Mouse (Mus musculus): ENCODE measurements around the gene Ovol3. TPM values are rescaled to one million over a fixed set of nuclear protein-coding genes. Genes with fewer than 3 reads are reported as not detected.
"Not testable (repeated sequence)": the region's sequence is repeated elsewhere in the genome, so short reads cannot be mapped to it uniquely, and the experiment has no call there.

The Ovol3 gene
- not detected for total RNA-seq (2022)

DNA sequence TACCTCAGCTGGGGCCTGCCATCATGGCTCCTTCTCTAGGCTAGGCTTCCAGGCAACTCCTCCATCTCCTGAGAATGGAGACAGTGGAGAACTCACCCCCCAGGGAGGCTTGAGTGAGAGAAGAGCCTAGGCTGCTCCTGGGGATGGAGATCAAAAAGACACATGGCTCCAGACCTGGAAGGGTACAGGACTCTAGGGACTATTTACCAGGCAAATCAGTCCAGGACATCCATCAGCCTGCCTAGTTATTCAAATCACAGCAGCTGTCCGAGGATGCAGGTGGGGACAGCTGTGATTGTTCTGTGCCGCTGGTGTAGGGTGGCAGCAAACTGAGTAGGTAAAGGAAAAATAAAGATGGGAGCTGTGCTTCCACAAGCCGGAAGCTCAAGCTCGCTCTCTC is at the start of gene Ovol3:
Gene Ovol3, minus strand, starts transcription at position 101 of the 400 bp plus-strand sequence.
- no peak for DNase-seq (ENCODE audit: low spot score)

DNA sequence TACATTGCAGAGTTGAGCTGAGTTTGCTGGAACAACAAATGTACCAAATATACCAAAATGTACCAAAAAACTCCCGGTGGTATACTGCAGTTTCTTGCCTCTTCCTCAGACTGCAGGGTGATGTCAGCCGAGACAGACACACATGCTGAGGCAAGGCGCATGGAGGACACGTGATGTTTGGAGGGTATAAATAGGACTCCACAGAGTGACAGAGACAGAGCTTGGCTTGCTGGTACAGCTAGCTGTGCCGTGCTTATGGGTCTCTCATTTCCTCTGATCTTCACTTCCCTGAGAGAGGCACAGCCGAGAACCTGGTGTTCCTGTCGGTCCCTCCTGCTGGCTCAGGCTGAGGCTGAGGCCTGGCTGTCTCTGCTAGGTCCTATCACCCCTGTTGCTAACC is 47.2 kb upstream of the Ovol3 start:
- DNase-seq (ENCODE audit: low spot score) = peak; percentile 36

- DNase-seq (ENCODE audit: low spot score) = no peak
Observed at GRCm38 (mm10) chr7:30281522-30281921, 46.0 kb upstream of the Ovol3 start.

GRCm38 (mm10) chr7:30280670-30281138 is 45.2 kb upstream of the Ovol3 start:
- peak; percentile 91 for DNase-seq (ENCODE audit: low spot score)

DNA sequence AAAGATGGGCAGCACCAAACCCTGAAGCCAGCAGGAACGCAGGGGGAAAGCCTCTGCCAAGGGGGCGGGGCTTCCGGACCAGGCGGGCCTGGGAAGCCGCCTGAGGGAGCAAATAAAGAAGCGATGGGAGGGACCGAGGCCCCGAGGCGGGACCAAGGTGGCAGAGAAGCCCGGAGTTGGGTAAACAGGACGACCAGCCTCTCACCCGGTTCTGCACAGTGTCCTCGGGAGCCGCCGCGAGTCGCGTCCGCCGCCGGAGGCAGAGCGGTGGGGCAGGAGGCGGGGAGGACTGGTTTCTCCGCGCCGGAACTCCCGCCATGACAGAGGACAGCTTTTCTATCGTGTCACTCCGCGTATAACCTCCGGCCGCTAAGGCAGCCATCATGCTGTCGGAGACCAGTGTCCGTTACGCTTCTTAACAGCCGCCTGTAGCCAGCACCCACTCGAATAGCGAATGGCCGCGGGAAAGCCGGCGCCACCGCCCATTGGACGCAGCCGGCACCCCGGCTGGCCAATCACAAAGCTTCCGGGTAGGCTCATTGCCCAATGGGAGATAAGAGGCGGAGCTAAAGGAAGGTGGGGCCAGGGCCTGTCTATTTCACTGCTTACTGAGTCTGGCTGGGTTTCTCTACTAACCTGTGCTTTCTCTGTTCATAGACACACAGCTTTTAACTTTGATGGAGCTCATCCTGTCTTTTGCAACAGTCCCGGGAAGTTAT is 44.6 kb upstream of the Ovol3 start, which contains the start of the genes Thap8 and Wdr62:
Gene Thap8, plus strand, starts transcription at position 144 of the 719 bp plus-strand sequence.
Gene Wdr62, minus strand, starts transcription at position 469 of the 719 bp plus-strand sequence.
- peak; percentile 91 for DNase-seq (ENCODE audit: low spot score)

GRCm38 (mm10) chr7:30279536-30279935 is 44.0 kb upstream of the Ovol3 start:
- DNase-seq (ENCODE audit: low spot score) = no peak

GRCm38 (mm10) chr7:30278911-30279310 is 43.4 kb upstream of the Ovol3 start:
- no peak for DNase-seq (ENCODE audit: low spot score)

- no peak for DNase-seq (ENCODE audit: low spot score)
Observed at GRCm38 (mm10) chr7:30274383-30274782, 38.9 kb upstream of the Ovol3 start.

GRCm38 (mm10) chr7:30269641-30270040 is 34.1 kb upstream of the Ovol3 start:
- no peak for DNase-seq (ENCODE audit: low spot score)

GRCm38 (mm10) chr7:30266780-30267179 is 31.3 kb upstream of the Ovol3 start:
- DNase-seq (ENCODE audit: low spot score) = no peak

DNA sequence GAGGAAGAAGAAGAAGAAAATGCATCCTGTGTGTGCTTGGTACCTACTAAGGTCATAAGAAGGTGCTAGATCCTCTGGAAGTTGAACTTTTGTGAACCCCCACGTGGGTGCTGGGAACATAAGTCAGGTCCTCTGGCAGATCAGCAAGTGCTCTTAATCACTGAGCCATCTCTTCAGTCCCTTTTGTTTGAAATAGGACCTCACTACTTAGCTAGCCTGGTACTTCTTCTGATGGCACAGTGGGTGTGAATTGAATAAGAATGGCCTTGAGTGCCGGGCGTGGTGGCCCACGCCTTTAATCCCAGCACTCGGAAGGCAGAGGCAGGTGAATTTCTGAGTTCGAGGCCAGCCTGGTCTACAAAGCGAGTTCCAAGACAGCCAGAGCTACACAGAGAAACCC is 30.4 kb upstream of the Ovol3 start:
- no peak for DNase-seq (ENCODE audit: low spot score)

GRCm38 (mm10) chr7:30265531-30265930 is 30.0 kb upstream of the Ovol3 start:
- DNase-seq (ENCODE audit: low spot score) = no peak

- DNase-seq (ENCODE audit: low spot score) = no peak
Observed at GRCm38 (mm10) chr7:30265041-30265440, 29.5 kb upstream of the Ovol3 start.

DNA sequence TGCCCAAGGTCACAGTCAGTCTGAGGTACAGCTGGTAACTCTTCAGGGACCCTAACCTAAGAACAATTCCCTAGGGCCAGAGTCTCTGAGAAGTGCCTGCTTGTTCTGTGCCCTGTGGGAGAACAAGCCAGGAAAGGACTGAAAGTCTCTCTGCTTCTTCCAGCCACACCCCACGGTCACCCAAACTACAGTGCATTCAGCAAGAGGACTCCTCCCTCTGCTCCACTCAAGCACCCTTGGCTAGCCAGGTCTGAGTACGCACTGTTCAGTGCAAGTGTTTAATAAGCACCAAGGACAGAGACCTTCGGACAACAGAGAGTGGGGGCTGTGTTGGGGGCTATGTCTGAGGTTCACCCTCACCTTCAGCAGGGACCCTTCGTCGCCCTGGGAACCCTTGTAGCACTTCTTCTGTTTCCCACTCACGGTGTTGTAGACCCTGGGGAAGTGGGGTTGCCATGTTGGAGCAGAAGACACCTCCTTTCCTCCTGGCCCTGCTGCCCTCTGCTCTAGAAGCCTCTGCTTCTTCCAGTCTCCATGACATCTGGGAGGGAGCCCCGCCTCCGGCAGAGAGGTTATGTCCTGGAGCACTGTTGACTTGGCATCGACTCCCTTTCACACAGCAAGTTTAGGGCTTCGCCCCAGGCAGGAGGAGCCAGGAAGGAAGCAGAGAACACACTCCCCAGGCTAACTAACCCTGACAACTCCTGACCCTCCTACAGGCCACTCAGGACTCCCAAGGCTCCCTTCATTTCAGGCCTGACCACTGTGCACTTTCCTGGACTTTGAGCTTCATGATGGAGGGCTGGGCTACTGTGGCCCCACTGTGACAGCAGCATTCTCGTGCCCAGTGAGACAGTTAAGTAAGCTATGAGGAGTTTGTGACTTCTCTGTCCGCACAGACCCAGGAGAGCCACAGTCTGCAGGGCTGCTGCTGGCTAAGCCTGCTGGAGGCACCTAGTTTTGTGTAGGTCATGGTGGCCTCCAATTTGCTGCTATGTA is 16.7 kb upstream of the Ovol3 start:
- peak; percentile 3 for DNase-seq (ENCODE audit: low spot score)

DNA sequence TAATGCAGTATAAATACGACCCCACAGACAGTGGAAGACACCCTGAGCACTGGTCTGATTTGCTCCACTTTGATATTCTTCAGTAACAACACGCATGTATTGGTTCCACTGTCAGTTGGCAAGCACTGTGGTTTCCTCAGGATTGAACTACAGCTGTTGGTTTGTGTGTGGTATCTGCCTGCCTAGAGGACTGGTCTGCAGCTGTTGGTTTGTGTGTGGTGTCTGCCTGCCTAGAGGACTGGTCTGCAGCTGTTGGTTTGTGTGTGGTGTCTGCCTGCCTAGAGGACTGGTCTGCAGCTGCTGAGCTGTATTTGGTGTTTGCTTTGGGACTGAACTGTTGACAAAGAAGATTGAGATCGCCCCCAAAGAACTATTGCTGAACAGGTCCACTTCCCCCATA is 1.8 kb upstream of the Ovol3 start:
- not testable (repeated sequence) for DNase-seq (ENCODE audit: low spot score)

GRCm38 (mm10) chr7:30235091-30235490 is 434 bp downstream of the Ovol3 start:
- DNase-seq (ENCODE audit: low spot score) = no peak

DNA sequence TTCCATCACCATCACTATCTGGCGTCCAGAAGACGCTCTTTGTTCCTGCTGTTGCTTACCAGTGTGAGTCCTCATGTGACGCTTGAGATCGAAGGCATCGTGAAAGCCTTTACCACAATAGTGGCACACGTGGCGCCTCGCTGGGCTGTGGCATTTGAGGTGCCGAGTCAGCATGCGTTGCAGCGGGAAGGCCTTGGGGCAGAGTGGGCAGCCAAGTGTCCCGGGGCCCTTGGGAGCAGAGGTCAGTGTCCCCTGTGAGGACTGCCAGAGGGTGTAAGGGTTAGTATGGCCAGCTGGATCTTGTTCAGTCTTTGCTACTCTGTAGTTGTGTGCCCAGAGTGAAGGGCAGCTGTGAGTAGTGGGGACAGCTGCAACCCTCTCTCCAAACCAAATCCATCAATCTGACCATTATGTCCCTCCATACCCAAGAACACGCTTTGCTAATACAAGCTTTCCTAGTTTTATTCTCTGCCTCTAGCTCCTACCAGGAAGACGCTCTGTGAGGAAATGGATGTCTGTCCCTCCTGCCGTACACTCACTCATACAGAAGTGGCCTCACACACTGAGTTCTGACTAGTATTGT is 1.2 kb downstream of the Ovol3 start:
- no peak for DNase-seq (ENCODE audit: low spot score)

GRCm38 (mm10) chr7:30233387-30233786 is 2.1 kb downstream of the Ovol3 start:
- no peak for DNase-seq (ENCODE audit: low spot score)

GRCm38 (mm10) chr7:30232631-30233148 is 2.8 kb downstream of the Ovol3 start:
- DNase-seq (ENCODE audit: low spot score) = peak; percentile 17

- DNase-seq (ENCODE audit: low spot score) = peak; percentile 98
Observed at GRCm38 (mm10) chr7:30231669-30232454, 3.7 kb downstream of the Ovol3 start, which contains the start of the genes Polr2i and Tbcb. Polr2i (plus strand) TSS chr7:30231948. Tbcb (minus strand) TSS chr7:30232272.

DNA sequence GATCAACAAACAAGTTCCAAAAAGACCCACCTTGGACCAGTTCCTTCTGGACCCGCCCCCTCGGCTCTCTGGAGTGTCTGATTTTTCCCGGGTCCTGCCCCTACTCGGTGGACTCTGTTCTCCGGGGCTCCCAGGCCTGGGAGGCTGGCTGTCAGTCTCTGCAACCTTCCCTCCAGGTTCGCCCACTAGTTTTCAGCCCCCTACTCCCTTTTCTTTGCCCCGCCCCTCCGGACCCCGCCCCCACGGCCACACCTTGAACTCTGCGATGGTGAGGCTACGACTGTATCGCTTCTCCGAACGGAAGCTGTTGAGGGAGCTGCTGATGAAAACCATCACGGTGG is 4.2 kb downstream of the Ovol3 start:
- DNase-seq (ENCODE audit: low spot score) = no peak

Measured in heart, adult 8-10 months (tissue).